Mouse (Mus musculus) cerebellum, postnatal 10 days (tissue): ENCODE data around the gene Scgb1b10.
"Not testable (repeated sequence)": the region's sequence is repeated elsewhere in the genome, so short reads cannot be mapped to it uniquely, and the experiment has no call there.

Source experiments
- DNase-seq, 2 experiments: peaks; one replicate each; pipeline ENCODE4 v3.0.0; 2021; ENCODE audit warnings: mixed read lengths in 2 of 2

The Scgb1b10 gene

DNA sequence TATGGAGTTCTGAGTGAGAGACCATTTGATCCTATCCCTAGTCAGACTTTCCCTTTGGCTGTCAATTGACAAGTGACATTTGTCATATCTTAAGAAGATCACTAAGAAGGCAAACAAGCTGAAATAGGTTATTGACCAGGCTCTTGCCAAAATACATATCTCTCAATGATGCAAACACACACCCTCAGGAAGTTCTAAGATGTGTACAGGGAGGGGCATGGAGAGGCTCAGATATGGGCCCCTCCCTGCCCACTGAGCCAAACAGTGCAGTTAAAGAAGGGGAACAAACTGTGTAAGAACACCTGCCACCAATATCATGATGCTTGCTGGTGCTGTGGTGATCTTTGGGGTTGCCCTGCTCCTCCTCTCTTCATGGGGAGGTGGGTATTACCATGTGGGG lies at the start of gene Scgb1b10:
Gene Scgb1b10 (plus strand): TSS at position 301 of the 400 bp plus-strand sequence.
- not testable (repeated sequence) for DNase-seq
